Mouse (Mus musculus): ENCODE data around the gene Trpc7.

Trpc7 gene

GRCm38 (mm10) chr13:56742325-56742901 lies 153.4 kb downstream of the Trpc7 start:
- no peak for DNase-seq

- no peak for DNase-seq
These were observed 154.1 kb downstream of the Trpc7 start for GRCm38 (mm10) chr13:56741691-56742090.

GRCm38 (mm10) chr13:56740496-56740895 lies 155.3 kb downstream of the Trpc7 start:
- no peak for DNase-seq

- no peak for DNase-seq
These were observed 156.2 kb downstream of the Trpc7 start for GRCm38 (mm10) chr13:56739556-56739955.

GRCm38 (mm10) chr13:56735212-56735875 lies 160.4 kb downstream of the Trpc7 start:
- no peak for DNase-seq

- no peak for DNase-seq
These were observed 161.2 kb downstream of the Trpc7 start for GRCm38 (mm10) chr13:56734617-56735016.

- no peak for DNase-seq
These were observed 166.7 kb downstream of the Trpc7 start for GRCm38 (mm10) chr13:56729046-56729445.

- DNase-seq = no peak
These were observed 169.2 kb downstream of the Trpc7 start for GRCm38 (mm10) chr13:56726551-56726950.

Measured in right cerebral cortex, postnatal 4 days (tissue).